Mouse (Mus musculus): ENCODE data around the gene Efna4.
A peak's percentile ranks its signal among the peaks of the same experiment; 100 is the strongest.

Gene Efna4

GRCm38 (mm10) chr3:89330948-89331347 is 6.9 kb downstream of the Efna4 start:
- no peak for DNase-seq (ENCODE audit: low spot score in 2 of 2)

- no peak for DNase-seq (ENCODE audit: low spot score in 2 of 2)
These were observed 7.5 kb downstream of the Efna4 start for GRCm38 (mm10) chr3:89330346-89330745.

GRCm38 (mm10) chr3:89328623-89329022 is 9.2 kb downstream of the Efna4 start:
- no peak for DNase-seq (ENCODE audit: low spot score in 2 of 2)

GRCm38 (mm10) chr3:89327371-89327870 is 10.4 kb downstream of the Efna4 start:
- no peak for DNase-seq (ENCODE audit: low spot score in 2 of 2)

- DNase-seq (ENCODE audit: low spot score in 2 of 2), result no peak
These were observed 11.9 kb downstream of the Efna4 start for GRCm38 (mm10) chr3:89325882-89326281.

GRCm38 (mm10) chr3:89322514-89323165 is 15.2 kb downstream of the Efna4 start, which contains the start of gene Efna3:
Efna3 (minus strand) TSS chr3:89322965.
- DNase-seq (ENCODE audit: low spot score in 2 of 2), result no peak

GRCm38 (mm10) chr3:89322131-89322500 is 15.7 kb downstream of the Efna4 start:
- no peak for DNase-seq (ENCODE audit: low spot score in 2 of 2)

GRCm38 (mm10) chr3:89321183-89322130 is 16.4 kb downstream of the Efna4 start:
- DNase-seq (ENCODE audit: low spot score in 2 of 2), result no peak

- DNase-seq (ENCODE audit: low spot score in 2 of 2), result no peak
These were observed 17.1 kb downstream of the Efna4 start for GRCm38 (mm10) chr3:89320581-89321182.

GRCm38 (mm10) chr3:89319591-89320350 is 18.1 kb downstream of the Efna4 start:
- DNase-seq (ENCODE audit: low spot score in 2 of 2), result no peak

GRCm38 (mm10) chr3:89318971-89319590 is 18.7 kb downstream of the Efna4 start:
- DNase-seq (ENCODE audit: low spot score in 2 of 2), result no peak

GRCm38 (mm10) chr3:89318316-89318715 is 19.5 kb downstream of the Efna4 start:
- DNase-seq (ENCODE audit: low spot score in 2 of 2), result no peak

- no peak for DNase-seq (ENCODE audit: low spot score in 2 of 2)
These were observed 20.6 kb downstream of the Efna4 start for GRCm38 (mm10) chr3:89317246-89317645.

- peak; percentile 42 to 58 for DNase-seq (ENCODE audit: low spot score in 2 of 2)
These were observed 21.0 kb downstream of the Efna4 start for GRCm38 (mm10) chr3:89316833-89317232.

GRCm38 (mm10) chr3:89315930-89316831 is 21.6 kb downstream of the Efna4 start:
- peak in 1 of 2 experiments; percentile 9 for DNase-seq (ENCODE audit: low spot score in 2 of 2)

GRCm38 (mm10) chr3:89315195-89315929 is 22.5 kb downstream of the Efna4 start:
- peak; percentile 40 to 64 for DNase-seq (ENCODE audit: low spot score in 2 of 2)

- DNase-seq (ENCODE audit: low spot score in 2 of 2), result no peak
These were observed 23.0 kb downstream of the Efna4 start for GRCm38 (mm10) chr3:89314791-89315190.

GRCm38 (mm10) chr3:89314340-89314739 is 23.5 kb downstream of the Efna4 start:
- DNase-seq (ENCODE audit: low spot score in 2 of 2), result no peak

GRCm38 (mm10) chr3:89308089-89308488 is 29.7 kb downstream of the Efna4 start:
- DNase-seq (ENCODE audit: low spot score in 2 of 2), result peak; percentile 52 to 64
